Mouse (Mus musculus) forebrain, embryonic 16.5 days (tissue): ENCODE data around the gene Cars2. TPM values are rescaled to one million over a fixed set of nuclear protein-coding genes. Genes with fewer than 3 reads are reported as not detected.
"Not testable (repeated sequence)": the region's sequence is repeated elsewhere in the genome, so short reads cannot be mapped to it uniquely, and the experiment has no call there.

ENCODE experiments used
- ATAC-seq: fragments of 200-750 bp; cut with Nextera tagmentation; 2 replicates; pipeline ENCODE4 v1.8.0; 2017; ENCODE audit warnings: mild to moderate bottlenecking, moderate library complexity
- H3K27ac ChIP-seq: fragments of 300-500 bp; sonication (generic); 2 replicates; pipeline ENCODE4 v1.5.1; 2014; ENCODE audit warnings: low read length, control low read depth
- H3K27me3 ChIP-seq: fragments of 300-500 bp; sonication (generic); replicated peaks from 2 replicates; pipeline ENCODE4 v1.6.1; 2014; ENCODE audit warnings: low read length; ENCODE audit not compliant: control insufficient read depth, insufficient read depth
- H3K36me3 ChIP-seq: fragments of 300-500 bp; sonication (generic); 2 replicates; pipeline ENCODE4 v1.6.1; 2014; ENCODE audit not compliant: control insufficient read depth, insufficient read depth
- H3K4me1 ChIP-seq: fragments of 300-500 bp; sonication (generic); replicated peaks from 2 replicates; pipeline ENCODE4 v1.6.1; 2014; ENCODE audit warnings: low read length; ENCODE audit not compliant: control insufficient read depth, insufficient read depth
- H3K4me2 ChIP-seq: fragments of 300-500 bp; sonication (generic); 2 replicates; pipeline ENCODE4 v1.6.1; 2014; ENCODE audit warnings: mild to moderate bottlenecking, low read length, control low read depth
- H3K4me3 ChIP-seq: fragments of 300-500 bp; sonication (generic); replicated peaks from 2 replicates; pipeline ENCODE4 v1.5.1; 2014; ENCODE audit warnings: mild to moderate bottlenecking, low read length, control low read depth
- H3K9ac ChIP-seq: fragments of 300-500 bp; sonication (generic); replicated peaks from 2 replicates; pipeline ENCODE4 v1.6.1; 2014; ENCODE audit warnings: low read depth, low read length, control low read depth
- H3K9me3 ChIP-seq: fragments of 300-500 bp; sonication (generic); 2 replicates; pipeline ENCODE4 v1.6.1; 2016; ENCODE audit warnings: low read length; ENCODE audit not compliant: control insufficient read depth
- WGBS: fragments of 180-500 bp; shearing (Covaris S2); extraction: QIAGEN DNeasy Blood & Tissue Kit; methylation state at CpG from one replicate; pipeline ENCODE4 v1.1.7; 2014; 5-methylcytosine and 5-hydroxymethylcytosine counted together
- polyA plus RNA-seq: library from polyadenylated mRNA; unstranded; fragments of >200 nt; fragmentation: Nextera tagmentation; extraction: Ambion mirVana; gene quantifications from 2 replicates; pipeline ENCODE4 v1.2.1, GENCODE M21; 2015

The Cars2 gene
- polyA plus RNA-seq, 1 experiment from 2014 or later, result 34.1 TPM

GRCm38 (mm10) chr8:11503476-11504232, 46.9 kb downstream of the Cars2 start:
- Histone ChIP-seq H3K36me3 (peaks cover 16% of the 10 kb centered on the region), H3K4me1 (peaks cover 2% of the 10 kb centered on the region), H3K4me2 (no peak overlapping the region), H3K4me3 (no peak overlapping the region), H3K27ac (no peak overlapping the region), H3K27me3 (no peaks in the 10 kb centered on the region), H3K9ac (no peak overlapping the region), H3K9me3 (no peaks in the 10 kb centered on the region)
- WGBS, result 92% methylated on average over 13 of the region's 13 CpGs
- no peak for ATAC-seq

- Histone ChIP-seq H3K9ac (no peak overlapping the region), H3K9me3 (no peaks in the 10 kb centered on the region), H3K36me3 (0 out of 2 replicates have a peak, but pooled peaks cover under 1% of the 10 kb centered on the region), H3K4me2 (no peak overlapping the region), H3K27ac (no peak overlapping the region), H3K27me3 (peaks cover 8% of the 10 kb centered on the region; the same call in 1 of the 2 replicates), H3K4me3 (no peak overlapping the region), H3K4me1 (peaks cover 17% of the 10 kb centered on the region)
- no peak for ATAC-seq
- 90% methylated on average over 4 of the region's 4 CpGs for WGBS
These were observed 51.6 kb downstream of the Cars2 start for GRCm38 (mm10) chr8:11498786-11499485.

- ATAC-seq, result no peak
- Histone ChIP-seq H3K9me3 (no peaks in the 10 kb centered on the region), H3K4me2 (peak overlapping the region; percentile 95), H3K4me3 (peak overlapping the region; percentile 92), H3K36me3 (no peaks in the 10 kb centered on the region), H3K9ac (no peak overlapping the region), H3K27me3 (peaks cover 8% of the 10 kb centered on the region; the same call in 1 of the 2 replicates), H3K27ac (no peak overlapping the region), H3K4me1 (peaks cover 17% of the 10 kb centered on the region)
- 81% methylated on average over 12 of the region's 12 CpGs for WGBS
These were observed 52.3 kb downstream of the Cars2 start for GRCm38 (mm10) chr8:11498281-11498680.

- ATAC-seq, result peak; percentile 99
- 3% methylated on average over 73 of the region's 73 CpGs for WGBS
These were observed 53.3 kb downstream of the Cars2 start, which contains the start of gene Naxd for GRCm38 (mm10) chr8:11497017-11497990. Gene Naxd (plus strand): TSS chr8:11497506.

GRCm38 (mm10) chr8:11492340-11492739, 58.2 kb downstream of the Cars2 start:
- not testable (repeated sequence) for H3K36me3 ChIP-seq, ATAC-seq, H3K9ac ChIP-seq, H3K4me2 ChIP-seq, H3K27me3 ChIP-seq, H3K9me3 ChIP-seq, H3K4me3 ChIP-seq, H3K27ac ChIP-seq, H3K4me1 ChIP-seq
- 79% methylated on average over 2 of the region's 2 CpGs for whole genome bisulfite sequencing

More at GRCm38 (mm10) chr8:11497017-11497990, 53.3 kb downstream of the Cars2 start, which contains the start of gene Naxd:
- Histone ChIP-seq H3K4me2 (peak within 1 kb of the TSS; percentile 95), H3K27me3 (peaks cover 8% of the 10 kb centered on the region; the same call in 1 of the 2 replicates), H3K9me3 (no peaks in the 10 kb centered on the region), H3K4me3 (peak within 1 kb of the TSS; percentile 92), H3K36me3 (no peaks in the 10 kb centered on the region), H3K9ac (peak within 1 kb of the TSS; percentile 89), H3K27ac (peak within 1 kb of the TSS; percentile 87), H3K4me1 (peaks cover 17% of the 10 kb centered on the region)

GRCm38 (mm10) chr8:11487229-11487628, 63.4 kb downstream of the Cars2 start:
- Histone ChIP-seq H3K4me2 (no peak overlapping the region), H3K36me3 (no peaks in the 10 kb centered on the region), H3K9me3 (no peaks in the 10 kb centered on the region), H3K4me3 (no peak overlapping the region), H3K27me3 (0 out of 2 replicates have a peak, but pooled peaks cover 3% of the 10 kb centered on the region), H3K27ac (no peak overlapping the region), H3K9ac (no peak overlapping the region), H3K4me1 (no peaks in the 10 kb centered on the region)
- WGBS, result 66% methylated on average over 4 of the region's 4 CpGs
- no peak for ATAC-seq

- Histone ChIP-seq H3K4me2 (no peak overlapping the region), H3K9ac (no peak overlapping the region), H3K27ac (no peak overlapping the region), H3K36me3 (no peaks in the 10 kb centered on the region), H3K27me3 (peaks cover 5% of the 10 kb centered on the region; the same call in 1 of the 2 replicates), H3K4me1 (no peaks in the 10 kb centered on the region), H3K9me3 (no peaks in the 10 kb centered on the region), H3K4me3 (no peak overlapping the region)
- ATAC-seq, result 0 out of 2 replicates have a peak, but pooled peaks have one; percentile 26
- 18% methylated on average over 7 of the region's 7 CpGs for WGBS
These were observed 64.4 kb downstream of the Cars2 start for GRCm38 (mm10) chr8:11486142-11486541.

- 82% methylated on average over 3 of the region's 3 CpGs for WGBS
- H3K4me3 ChIP-seq, result no peak overlapping the region
- H3K9me3 ChIP-seq, result no peaks in the 10 kb centered on the region
- peaks cover 34% of the 10 kb centered on the region for H3K27me3 ChIP-seq
- H3K36me3 ChIP-seq, result no peaks in the 10 kb centered on the region
- no peak for ATAC-seq
- H3K4me1 ChIP-seq, result peaks cover 10% of the 10 kb centered on the region
- no peak overlapping the region for H3K4me2 ChIP-seq
- no peak overlapping the region for H3K27ac ChIP-seq
- no peak overlapping the region for H3K9ac ChIP-seq
These were observed 68.0 kb downstream of the Cars2 start for GRCm38 (mm10) chr8:11482537-11482936.
